Mouse (Mus musculus): ENCODE results near the gene Fcer2a.

DNA sequence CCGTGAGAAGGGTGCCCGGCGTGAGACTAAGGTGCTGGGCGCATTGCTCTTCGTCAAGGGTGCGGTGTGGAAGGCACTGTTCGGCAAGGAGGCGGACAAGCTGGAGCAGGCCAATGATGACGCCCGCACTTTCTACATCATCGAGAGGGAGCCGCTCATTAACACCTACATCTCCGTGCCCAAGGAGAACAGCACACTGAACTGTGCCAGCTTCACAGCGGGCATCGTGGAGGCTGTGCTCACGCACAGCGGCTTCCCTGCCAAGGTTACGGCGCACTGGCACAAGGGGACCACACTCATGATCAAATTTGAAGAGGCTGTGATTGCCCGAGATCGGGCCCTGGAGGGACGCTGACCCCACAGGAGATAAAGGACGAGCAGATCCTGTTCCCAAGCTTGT, 14.7 kb downstream of the Fcer2a start:
- no peak for TF ChIP-seq CTCF (conservative IDR thresholded peaks at IDR 0.05; ENCODE audit: low read length)
- TF ChIP-seq POU5F1 (IDR thresholded peaks at IDR 0.05; ENCODE audit: borderline replicate concordance, low read length): no peak
- no peak for TF ChIP-seq NANOG (IDR thresholded peaks at IDR 0.05; ENCODE audit: borderline replicate concordance, low read length)

Measured in E14TG2a.4 (cell line).